Mouse (Mus musculus): Measurements from ENCODE around the gene Armh3. TPM values are rescaled to one million over a fixed set of nuclear protein-coding genes. Genes with fewer than 3 reads are reported as not detected.

Armh3 gene
- total and polyA plus RNA-seq, 2 experiments from 2014 or later: 16.5 to 17.5 TPM

DNA sequence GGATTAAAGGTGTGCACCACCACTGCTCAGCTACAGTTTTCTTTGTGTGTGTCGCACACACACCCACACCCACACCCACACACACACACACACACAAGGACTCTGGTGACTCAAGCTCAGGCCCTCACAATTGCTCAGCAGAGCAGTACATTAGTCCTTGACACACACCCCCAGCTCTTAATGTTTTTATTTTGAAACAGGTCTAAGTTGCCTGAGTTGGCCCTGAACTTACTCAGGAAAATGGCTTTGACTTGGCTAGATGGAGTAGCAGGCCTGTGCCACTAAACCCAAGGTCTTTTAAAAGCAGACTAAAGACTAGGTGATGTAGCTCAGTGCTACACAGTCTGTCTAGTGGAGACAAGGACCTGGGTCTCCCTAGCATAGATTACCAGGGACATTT is 102.6 kb downstream of the Armh3 start:
- no peak for TF ChIP-seq CTCF (IDR thresholded peaks at IDR 0.05; ENCODE audit: low read depth)
- WGBS: 100% methylated on average over 1 of the region's 1 CpGs
- H3K4me3 ChIP-seq (ENCODE audit: low read length): no peak overlapping the region
- H3K27me3 ChIP-seq (ENCODE audit: insufficient read depth, low read length): no peaks in the 10 kb centered on the region
- H3K36me3 ChIP-seq (ENCODE audit: insufficient read depth, low read length): no peaks in the 10 kb centered on the region
- ATAC-seq: no peak
- H3K27ac ChIP-seq: no peak overlapping the region
- H3K9me3 ChIP-seq (ENCODE audit: low read length): no peaks in the 10 kb centered on the region
- H3K9ac ChIP-seq (replicated peaks; ENCODE audit: low read length): no peak overlapping the region
- DNase-seq (ENCODE audit: low spot score): no peak
- no peak overlapping the region for H3K4me2 ChIP-seq (ENCODE audit: low read depth, low read length)
- no peaks in the 10 kb centered on the region for H3K4me1 ChIP-seq (ENCODE audit: insufficient read depth, low read length)

DNA sequence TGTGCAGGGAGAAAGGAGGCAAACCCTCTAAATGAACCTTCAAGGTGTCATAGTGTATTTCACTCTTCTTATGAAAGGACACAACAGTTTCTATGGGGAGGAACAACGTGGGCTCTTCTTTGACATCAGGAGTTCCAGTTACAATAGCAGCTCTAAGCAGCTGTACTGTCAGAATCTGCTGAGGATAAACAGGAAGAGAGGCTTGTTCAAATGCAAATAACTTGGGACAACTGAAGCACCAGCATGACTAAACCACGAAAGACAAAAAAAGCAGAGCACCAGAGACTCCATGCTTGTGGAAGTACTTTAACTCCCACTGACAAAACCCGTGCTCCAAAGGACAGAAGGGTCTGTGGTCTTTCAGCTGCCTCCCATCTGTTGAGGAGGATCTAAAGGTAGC is 116.2 kb downstream of the Armh3 start:
- H3K9me3 ChIP-seq (ENCODE audit: low read length): no peaks in the 10 kb centered on the region
- H3K4me1 ChIP-seq (ENCODE audit: insufficient read depth, low read length): no peaks in the 10 kb centered on the region
- ATAC-seq: no peak
- TF ChIP-seq CTCF (IDR thresholded peaks at IDR 0.05; ENCODE audit: low read depth): no peak
- H3K4me3 ChIP-seq (ENCODE audit: low read length): no peak overlapping the region
- DNase-seq (ENCODE audit: low spot score): no peak
- WGBS: 15% methylated on average over 3 of the region's 3 CpGs
- H3K4me2 ChIP-seq (ENCODE audit: low read depth, low read length): no peak overlapping the region
- H3K27me3 ChIP-seq (ENCODE audit: insufficient read depth, low read length): no peaks in the 10 kb centered on the region
- no peak overlapping the region for H3K9ac ChIP-seq (replicated peaks; ENCODE audit: low read length)
- H3K27ac ChIP-seq: no peak overlapping the region
- H3K36me3 ChIP-seq (ENCODE audit: insufficient read depth, low read length): no peaks in the 10 kb centered on the region; the same call in 1 of the 2 replicates

DNA sequence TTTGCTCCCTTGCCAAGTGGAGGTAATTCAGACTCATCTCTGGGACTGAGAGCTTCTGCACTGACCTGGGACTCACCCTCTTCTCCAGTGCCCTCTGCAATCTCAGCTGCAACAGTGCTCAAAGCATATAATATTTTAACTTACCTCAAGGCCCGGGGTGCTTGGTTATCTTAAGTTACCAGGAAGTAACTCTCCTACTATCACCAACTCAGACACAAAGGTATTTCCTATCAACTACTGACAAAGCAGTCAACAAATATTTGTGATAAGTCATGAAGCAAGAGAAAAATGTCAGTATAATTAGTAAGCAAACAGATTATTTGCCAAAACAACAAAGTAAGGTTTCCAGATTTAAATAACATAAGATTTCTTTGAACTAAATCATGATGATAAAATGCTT is 125.0 kb downstream of the Armh3 start:
- Histone ChIP-seq H3K4me3 (ENCODE audit: low read length) (no peak overlapping the region), H3K36me3 (ENCODE audit: insufficient read depth, low read length) (no peaks in the 10 kb centered on the region), H3K9ac (replicated peaks; ENCODE audit: low read length) (no peak overlapping the region), H3K9me3 (ENCODE audit: low read length) (no peaks in the 10 kb centered on the region), H3K4me2 (ENCODE audit: low read depth, low read length) (no peak overlapping the region), H3K27ac (no peak overlapping the region), H3K4me1 (ENCODE audit: insufficient read depth, low read length) (no peaks in the 10 kb centered on the region), H3K27me3 (ENCODE audit: insufficient read depth, low read length) (no peaks in the 10 kb centered on the region)
- no peak for TF ChIP-seq CTCF (IDR thresholded peaks at IDR 0.05; ENCODE audit: low read depth)
- WGBS: 88% methylated on average over 1 of the region's 1 CpGs
- DNase-seq (ENCODE audit: low spot score): no peak
- ATAC-seq: no peak

DNA sequence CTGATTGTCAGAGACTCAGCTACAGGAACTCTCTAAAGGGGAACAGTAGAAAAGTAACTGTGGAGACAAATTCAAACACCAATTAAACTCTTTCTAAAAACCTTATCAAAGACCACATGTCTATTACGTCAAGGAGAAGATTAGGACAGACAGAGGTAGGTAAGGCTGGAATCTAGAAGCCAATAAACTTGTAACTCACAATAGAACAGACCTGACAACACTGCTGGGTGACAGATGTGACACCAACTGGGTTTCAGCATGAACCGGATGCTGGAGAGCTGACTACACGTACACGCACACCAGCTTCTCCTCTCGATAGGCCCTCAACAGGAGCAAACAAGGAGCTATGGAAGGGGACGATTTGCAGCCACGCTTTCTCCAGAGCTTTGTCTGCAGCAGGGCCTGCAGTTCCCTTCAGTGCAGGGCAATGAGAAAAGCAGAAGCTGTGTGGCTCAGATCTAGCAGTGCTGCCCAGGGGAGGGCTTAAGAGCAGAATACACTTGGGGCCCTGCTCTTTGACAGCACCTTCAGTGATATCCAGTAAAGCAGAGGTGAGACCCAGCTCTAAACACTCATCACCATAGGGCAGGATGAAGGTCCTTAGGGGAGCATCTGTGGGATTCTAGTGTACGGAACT is 142.9 kb downstream of the Armh3 start:
- Histone ChIP-seq H3K9ac (replicated peaks; ENCODE audit: low read length) (no peak overlapping the region), H3K9me3 (ENCODE audit: low read length) (no peaks in the 10 kb centered on the region), H3K27ac (no peak overlapping the region; the same call in 1 of the 2 replicates), H3K4me2 (ENCODE audit: low read depth, low read length) (no peak overlapping the region), H3K27me3 (ENCODE audit: insufficient read depth, low read length) (no peaks in the 10 kb centered on the region), H3K4me3 (ENCODE audit: low read length) (no peak overlapping the region), H3K36me3 (ENCODE audit: insufficient read depth, low read length) (no peaks in the 10 kb centered on the region), H3K4me1 (ENCODE audit: insufficient read depth, low read length) (no peaks in the 10 kb centered on the region)
- DNase-seq (ENCODE audit: low spot score): no peak
- ATAC-seq: no peak
- TF ChIP-seq CTCF (IDR thresholded peaks at IDR 0.05; ENCODE audit: low read depth): no peak
- WGBS: 67% methylated on average over 8 of the region's 8 CpGs

DNA sequence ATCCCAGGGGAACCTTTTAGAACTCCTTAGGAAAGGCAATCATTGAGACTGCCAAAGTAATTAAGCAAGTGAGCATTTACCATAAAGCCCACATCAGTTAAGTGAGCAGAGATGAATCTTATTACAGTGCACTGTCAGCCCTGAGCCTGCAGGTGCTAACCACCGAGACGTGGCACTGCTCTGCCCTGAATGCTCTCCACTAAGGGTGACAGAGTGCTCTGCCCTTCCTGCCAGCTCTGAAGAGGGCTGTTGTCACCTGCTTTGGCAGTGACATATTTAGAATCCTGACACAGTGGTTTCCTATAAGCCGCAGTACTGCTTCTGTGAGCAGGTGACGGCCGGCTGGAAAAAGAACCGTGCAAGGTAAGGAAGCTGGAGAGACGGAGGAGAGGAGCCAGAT is 143.8 kb downstream of the Armh3 start:
- no peaks in the 10 kb centered on the region for H3K27me3 ChIP-seq (ENCODE audit: insufficient read depth, low read length)
- 0 out of 2 replicates have a peak, but pooled peaks have one; percentile 4 for TF ChIP-seq CTCF (IDR thresholded peaks at IDR 0.05; ENCODE audit: low read depth)
- no peaks in the 10 kb centered on the region for H3K36me3 ChIP-seq (ENCODE audit: insufficient read depth, low read length)
- ATAC-seq: peak; percentile 71; the same call in 1 of the 2 replicates
- no peak overlapping the region for H3K4me2 ChIP-seq (ENCODE audit: low read depth, low read length)
- H3K9me3 ChIP-seq (ENCODE audit: low read length): no peaks in the 10 kb centered on the region
- H3K27ac ChIP-seq: 0 out of 2 replicates have a peak overlapping the region, but pooled peaks have one; percentile 11
- H3K4me3 ChIP-seq (ENCODE audit: low read length): no peak overlapping the region
- DNase-seq (ENCODE audit: low spot score): no peak
- no peak overlapping the region for H3K9ac ChIP-seq (replicated peaks; ENCODE audit: low read length)
- WGBS: 66% methylated on average over 7 of the region's 7 CpGs
- no peaks in the 10 kb centered on the region for H3K4me1 ChIP-seq (ENCODE audit: insufficient read depth, low read length)

DNA sequence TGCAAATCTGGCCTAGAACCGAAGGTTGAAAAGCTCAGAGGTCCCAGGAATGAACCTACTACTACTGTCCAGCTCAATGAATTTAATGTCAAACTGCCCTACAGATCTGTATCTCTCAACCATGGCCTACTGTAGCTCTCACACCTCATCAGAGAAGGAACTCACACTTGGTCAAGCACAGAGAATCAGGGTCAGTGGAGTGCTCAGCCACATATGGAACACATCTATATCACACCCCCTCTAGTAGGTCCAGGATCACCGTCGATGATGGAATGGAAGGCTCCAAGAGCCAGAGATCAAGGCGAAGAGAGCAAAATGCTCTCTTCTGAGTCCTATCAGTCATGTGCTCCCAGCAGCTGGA is 150.6 kb downstream of the Armh3 start:
- Histone ChIP-seq H3K27ac (no peak overlapping the region), H3K9me3 (ENCODE audit: low read length) (no peaks in the 10 kb centered on the region)
- WGBS: 90% methylated on average over 4 of the region's 4 CpGs

DNA sequence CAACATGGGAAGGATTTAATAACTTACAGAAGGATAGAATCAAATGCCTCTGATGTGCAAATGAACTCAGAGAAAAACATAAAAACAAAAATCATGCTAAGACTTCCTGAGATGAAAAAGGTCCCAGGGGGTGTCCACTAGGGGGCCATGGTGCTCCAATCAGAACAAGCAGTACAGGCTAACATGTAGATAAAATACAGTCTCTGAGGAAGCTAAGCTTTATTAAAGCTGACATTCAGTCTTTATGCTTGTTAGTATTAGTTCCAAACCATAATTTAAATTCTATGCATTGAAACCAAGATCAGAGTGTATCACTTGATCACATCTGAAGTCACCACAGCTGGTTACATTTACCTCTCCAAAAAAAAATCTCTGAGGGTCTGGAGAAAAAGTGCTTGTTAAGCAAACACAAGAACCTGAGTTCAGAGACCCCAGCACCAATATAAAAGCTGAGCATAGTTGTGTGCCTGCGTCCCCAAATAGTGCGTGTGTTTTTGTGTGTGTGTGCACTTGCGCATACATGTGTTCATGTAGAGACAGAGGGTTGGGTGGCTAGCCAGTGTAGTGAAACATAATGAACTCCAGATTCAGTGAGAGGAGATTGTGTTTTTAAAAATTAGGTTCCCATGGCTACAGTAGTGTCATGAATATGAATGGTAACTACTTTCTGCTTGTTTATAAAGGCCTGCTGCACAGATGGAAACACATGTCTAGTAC is 151.1 kb downstream of the Armh3 start:
- H3K4me3 ChIP-seq (ENCODE audit: low read length): no peak overlapping the region
- H3K9me3 ChIP-seq (ENCODE audit: low read length): no peaks in the 10 kb centered on the region
- TF ChIP-seq CTCF (IDR thresholded peaks at IDR 0.05; ENCODE audit: low read depth): peak; percentile 60
- no peaks in the 10 kb centered on the region for H3K27me3 ChIP-seq (ENCODE audit: insufficient read depth, low read length)
- no peaks in the 10 kb centered on the region for H3K4me1 ChIP-seq (ENCODE audit: insufficient read depth, low read length)
- WGBS: 95% methylated on average over 3 of the region's 3 CpGs
- H3K9ac ChIP-seq (replicated peaks; ENCODE audit: low read length): no peak overlapping the region
- no peak overlapping the region for H3K4me2 ChIP-seq (ENCODE audit: low read depth, low read length)
- no peaks in the 10 kb centered on the region for H3K36me3 ChIP-seq (ENCODE audit: insufficient read depth, low read length)
- no peak overlapping the region for H3K27ac ChIP-seq
- ATAC-seq: no peak
- DNase-seq (ENCODE audit: low spot score): peak; percentile 18

More for the DNA sequence above, 150.6 kb downstream of the Armh3 start:
- Histone ChIP-seq H3K4me1 (ENCODE audit: insufficient read depth, low read length) (no peaks in the 10 kb centered on the region), H3K9ac (replicated peaks; ENCODE audit: low read length) (no peak overlapping the region), H3K4me3 (ENCODE audit: low read length) (no peak overlapping the region), H3K36me3 (ENCODE audit: insufficient read depth, low read length) (no peaks in the 10 kb centered on the region), H3K27me3 (ENCODE audit: insufficient read depth, low read length) (no peaks in the 10 kb centered on the region), H3K4me2 (ENCODE audit: low read depth, low read length) (no peak overlapping the region)
- DNase-seq (ENCODE audit: low spot score) (no peak), ATAC-seq (no peak)
- TF ChIP-seq CTCF (IDR thresholded peaks at IDR 0.05; ENCODE audit: low read depth): no peak

Measured in hindbrain, postnatal 0 days (tissue).